Mouse (Mus musculus) myocyte (in vitro differentiated cells): ENCODE results near the gene Gm5108. TPM values are rescaled to one million over a fixed set of nuclear protein-coding genes. Genes with fewer than 3 reads are reported as not detected.

ENCODE experiments used
- H3K27me3 ChIP-seq: one replicate; pipeline ENCODE4 v1.6.1; 2011; ENCODE audit not compliant: control insufficient read depth, insufficient read depth, insufficient read length
- H3K36me3 ChIP-seq: one replicate; pipeline ENCODE4 v1.6.1; 2011; ENCODE audit not compliant: control insufficient read depth, insufficient read depth
- H3K4me2 ChIP-seq: one replicate; pipeline ENCODE4 v1.6.1; 2011; ENCODE audit warnings: low read depth, control low read depth
- H3K4me3 ChIP-seq: one replicate; pipeline ENCODE4 v1.5.1; 2011; ENCODE audit warnings: mild to moderate bottlenecking, control low read depth, moderate library complexity
- H3K79me2 ChIP-seq: one replicate; pipeline ENCODE4 v1.6.1; 2011; ENCODE audit not compliant: control insufficient read depth, insufficient read depth
- H3ac ChIP-seq: one replicate; pipeline ENCODE4 v1.6.1; 2011; ENCODE audit not compliant: control insufficient read depth, insufficient read length
- CEBPB ChIP-seq: IDR thresholded peaks from 2 replicates; pipeline ENCODE4 v1.6.1; 2011; ENCODE audit warnings: mild to moderate bottlenecking, moderate library complexity; ENCODE audit not compliant: poor library complexity, insufficient read depth, severe bottlenecking
- E2F4 ChIP-seq: IDR thresholded peaks from one replicate; pipeline ENCODE4 v1.6.1; 2011; ENCODE audit warnings: mild to moderate bottlenecking, control low read depth, moderate library complexity; ENCODE audit not compliant: insufficient read depth
- MAX ChIP-seq: IDR thresholded peaks from one replicate; pipeline ENCODE4 v1.6.1; 2011; ENCODE audit warnings: low read depth, mild to moderate bottlenecking, control low read depth
- MYOD1 ChIP-seq, 3 experiments: IDR thresholded peaks; one replicate each; pipeline ENCODE4 v1.6.1; 2011; ENCODE audit warnings: control low read depth in 2 of 3, low read depth in 2 of 3, mild to moderate bottlenecking in 2 of 3, moderate library complexity in 1 of 3; ENCODE audit not compliant: insufficient read length in 2 of 3, control insufficient read depth in 1 of 3
- MYOG ChIP-seq, 3 experiments: IDR thresholded peaks; one replicate each; pipeline ENCODE4 v1.6.1; 2011; ENCODE audit warnings: control low read depth in 2 of 3, low read depth in 2 of 3, mild to moderate bottlenecking in 2 of 3; ENCODE audit not compliant: insufficient read length in 2 of 3, control insufficient read depth in 1 of 3, insufficient read depth in 1 of 3
- POLR2A ChIP-seq: IDR thresholded peaks from one replicate; pipeline ENCODE4 v1.6.1; 2011; ENCODE audit warnings: low read depth, mild to moderate bottlenecking, control low read depth, moderate library complexity; ENCODE audit not compliant: insufficient read length
- POLR2AphosphoS2 ChIP-seq: IDR thresholded peaks from one replicate; pipeline ENCODE4 v1.6.1; 2011; ENCODE audit warnings: low read depth, control low read depth; ENCODE audit not compliant: insufficient read length
- REST ChIP-seq: IDR thresholded peaks from one replicate; pipeline ENCODE4 v1.6.1; 2011; ENCODE audit warnings: mild to moderate bottlenecking, control low read depth, moderate library complexity; ENCODE audit not compliant: insufficient read depth, insufficient read length
- SRF ChIP-seq: IDR thresholded peaks from one replicate; pipeline ENCODE4 v1.6.1; 2011; ENCODE audit warnings: low read depth; ENCODE audit not compliant: control insufficient read depth, insufficient read length
- TCF12 ChIP-seq: IDR thresholded peaks from one replicate; pipeline ENCODE4 v1.6.1; 2011; ENCODE audit warnings: mild to moderate bottlenecking, control low read depth; ENCODE audit not compliant: poor library complexity, insufficient read depth, severe bottlenecking
- TCF3 ChIP-seq: IDR thresholded peaks from one replicate; pipeline ENCODE4 v1.6.1; 2011; ENCODE audit warnings: low read depth, control low read depth; ENCODE audit not compliant: insufficient read length
- USF1 ChIP-seq: IDR thresholded peaks from one replicate; pipeline ENCODE4 v1.6.1; 2011; ENCODE audit warnings: low read depth, mild to moderate bottlenecking, control low read depth, moderate library complexity
- polyA plus RNA-seq: library from polyadenylated mRNA; unstranded; fragments of >200 nt; fragmentation: generic; extraction: Trizol; gene quantifications from one replicate; pipeline ENCODE4 v1.2.1, GENCODE M21; 2012; ENCODE audit warnings: missing spikeins

Gene Gm5108
- polyA plus RNA-seq: not detected

DNA sequence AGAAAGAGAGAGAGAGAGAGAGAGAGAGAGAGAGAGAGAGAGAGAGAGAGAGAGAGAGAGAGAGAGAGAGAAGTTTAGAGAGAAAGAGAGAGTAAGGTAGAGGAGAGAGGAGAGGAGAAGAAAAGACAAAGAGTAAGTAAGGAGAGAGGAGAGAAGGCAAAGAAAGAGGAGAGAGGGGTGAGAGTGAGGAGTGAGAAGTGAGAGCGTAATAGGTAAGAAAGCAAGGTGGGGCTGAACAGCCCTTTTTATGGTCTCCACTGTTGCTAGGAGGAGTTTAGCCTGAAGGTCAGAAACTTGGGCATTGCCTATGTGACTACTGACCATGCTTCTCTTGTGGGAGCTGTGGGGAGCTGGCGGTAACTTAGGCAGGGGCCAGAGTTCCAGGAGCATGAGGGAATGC is at the start of gene Gm5108:
Gene Gm5108 (plus strand): TSS at position 301 of the 400 bp plus-strand sequence.
- Histone ChIP-seq H3K27me3 (no peaks in the 10 kb centered on the region), H3K4me3 (no peak within 1 kb of the TSS), H3K4me2 (no peak within 1 kb of the TSS), H3ac (no peak within 1 kb of the TSS), H3K36me3 (no peaks in the 10 kb centered on the region), H3K79me2 (no peaks in the 10 kb centered on the region)
- TF ChIP-seq TCF12 (no peak), CEBPB (no peak), POLR2A (no peak), USF1 (no peak), MYOG (IDR thresholded peaks at IDR 0.05; ENCODE audit: control insufficient read depth in 1 of 3, insufficient read depth in 1 of 3, insufficient read length in 2 of 3, low read depth in 2 of 3) (no peak), E2F4 (no peak), TCF3 (no peak), MYOD1 (IDR thresholded peaks at IDR 0.05; ENCODE audit: control insufficient read depth in 1 of 3, insufficient read length in 2 of 3, low read depth in 2 of 3) (no peak), SRF (no peak), POLR2AphosphoS2 (no peak), MAX (no peak), REST (no peak)

DNA sequence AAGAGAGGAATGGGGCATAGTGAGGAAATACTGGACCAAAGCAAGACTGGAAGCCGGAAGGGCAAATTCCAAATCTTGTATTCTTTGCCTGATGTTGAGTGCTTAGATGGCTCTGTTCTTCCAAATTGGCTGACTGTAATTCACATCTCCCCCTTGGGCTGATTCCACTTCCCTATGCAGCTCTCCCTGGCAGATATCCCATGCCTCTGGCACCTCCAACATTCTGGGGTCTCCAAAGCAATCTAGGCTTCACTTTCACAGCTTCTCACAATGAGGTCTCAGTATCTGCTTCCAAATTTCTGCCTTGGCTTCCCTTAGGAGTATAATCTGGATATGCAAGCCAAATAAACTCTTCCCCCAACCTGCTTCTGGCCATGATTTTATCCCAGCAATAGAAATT is 42.5 kb upstream of the Gm5108 start:
- Histone ChIP-seq H3K79me2 (no peaks in the 10 kb centered on the region), H3ac (no peak overlapping the region), H3K4me2 (no peak overlapping the region), H3K27me3 (no peaks in the 10 kb centered on the region), H3K36me3 (no peaks in the 10 kb centered on the region), H3K4me3 (no peak overlapping the region)
- no peak for TF ChIP-seq POLR2A
- TF ChIP-seq CEBPB: no peak
- TF ChIP-seq MYOG (IDR thresholded peaks at IDR 0.05; ENCODE audit: control insufficient read depth in 1 of 3, insufficient read depth in 1 of 3, insufficient read length in 2 of 3, low read depth in 2 of 3): no peak
- no peak for TF ChIP-seq REST
- TF ChIP-seq TCF12: no peak
- TF ChIP-seq TCF3: no peak
- TF ChIP-seq E2F4: no peak
- no peak for TF ChIP-seq MAX
- TF ChIP-seq USF1: no peak
- no peak for TF ChIP-seq SRF
- TF ChIP-seq POLR2AphosphoS2: no peak
- no peak for TF ChIP-seq MYOD1 (IDR thresholded peaks at IDR 0.05; ENCODE audit: control insufficient read depth in 1 of 3, insufficient read length in 2 of 3, low read depth in 2 of 3)

DNA sequence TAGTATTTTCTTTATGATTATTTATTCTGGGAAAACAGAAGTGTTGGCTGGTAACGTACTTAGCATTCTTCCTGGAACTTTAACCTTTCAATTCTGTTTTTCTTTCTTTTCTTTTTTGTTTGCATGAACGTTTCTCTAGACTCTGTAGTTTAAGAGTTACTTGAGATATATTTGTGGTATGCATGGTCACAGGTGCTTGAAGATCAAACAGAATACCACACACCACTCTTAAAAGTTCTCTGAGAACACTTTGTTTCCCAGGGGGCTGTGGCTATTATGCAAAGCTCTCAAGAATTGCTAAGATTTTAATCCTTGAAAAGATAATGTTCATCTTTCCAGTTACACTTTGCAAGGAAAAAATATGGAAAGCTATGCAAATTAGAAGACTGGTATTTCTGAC is 36.9 kb upstream of the Gm5108 start:
- Histone ChIP-seq H3K36me3 (no peaks in the 10 kb centered on the region), H3ac (no peak overlapping the region), H3K79me2 (no peaks in the 10 kb centered on the region), H3K27me3 (no peaks in the 10 kb centered on the region), H3K4me3 (no peak overlapping the region), H3K4me2 (no peak overlapping the region)
- TF ChIP-seq E2F4 (no peak), TCF12 (no peak), CEBPB (no peak), POLR2A (no peak), REST (no peak), USF1 (no peak), MYOD1 (IDR thresholded peaks at IDR 0.05; ENCODE audit: control insufficient read depth in 1 of 3, insufficient read length in 2 of 3, low read depth in 2 of 3) (no peak), POLR2AphosphoS2 (no peak), MYOG (IDR thresholded peaks at IDR 0.05; ENCODE audit: control insufficient read depth in 1 of 3, insufficient read depth in 1 of 3, insufficient read length in 2 of 3, low read depth in 2 of 3) (no peak), MAX (no peak), SRF (no peak), TCF3 (no peak)

DNA sequence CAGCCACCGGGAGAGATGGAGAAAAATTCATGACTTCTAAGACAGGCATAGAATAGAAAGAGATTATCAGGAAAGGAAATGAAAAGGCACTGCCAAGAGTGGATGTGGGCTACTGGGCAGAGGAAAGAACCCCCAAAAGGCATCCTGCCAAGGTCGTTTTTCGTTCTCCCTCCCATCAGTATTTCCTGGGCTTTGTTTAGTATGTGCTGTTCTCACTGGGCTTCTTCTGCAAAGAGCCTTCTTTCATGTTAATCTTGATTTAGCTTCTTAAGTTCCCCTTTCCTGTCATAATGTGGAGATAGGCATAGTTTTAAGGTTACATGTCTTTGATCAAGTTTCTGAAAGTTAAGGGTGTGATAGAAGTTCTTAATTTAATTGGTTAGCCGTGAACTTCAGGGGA is 10.9 kb upstream of the Gm5108 start:
- TF ChIP-seq E2F4 (no peak), POLR2A (no peak)
- no peaks in the 10 kb centered on the region for H3K27me3 ChIP-seq
- H3K79me2 ChIP-seq: no peaks in the 10 kb centered on the region
- H3K36me3 ChIP-seq: no peaks in the 10 kb centered on the region
- no peak overlapping the region for H3K4me3 ChIP-seq
- H3K4me2 ChIP-seq: no peak overlapping the region
- no peak overlapping the region for H3ac ChIP-seq

DNA sequence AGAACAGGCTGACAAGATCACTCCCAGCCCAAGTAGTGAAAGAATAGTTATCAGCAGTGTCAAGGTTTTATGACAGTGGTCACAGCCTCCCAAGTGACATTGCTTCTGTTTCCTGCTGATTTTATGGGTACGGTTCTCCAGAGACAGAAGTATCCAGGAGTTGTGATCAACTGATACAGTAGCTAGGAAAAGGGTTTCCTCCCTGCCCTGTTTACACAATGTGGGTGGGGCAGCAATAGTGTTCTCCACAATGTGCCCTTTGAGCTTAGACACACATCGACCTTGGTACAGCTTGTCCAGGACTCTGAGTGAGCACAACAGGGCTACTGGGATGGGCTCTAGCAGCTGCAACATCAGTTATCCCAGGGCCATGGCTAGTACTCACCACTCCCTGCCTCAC is 9.8 kb upstream of the Gm5108 start:
- TF ChIP-seq POLR2A: no peak
- TF ChIP-seq TCF3: no peak
- TF ChIP-seq TCF12: no peak
- no peak for TF ChIP-seq MYOD1 (IDR thresholded peaks at IDR 0.05; ENCODE audit: control insufficient read depth in 1 of 3, insufficient read length in 2 of 3, low read depth in 2 of 3)
- no peak for TF ChIP-seq REST
- no peak for TF ChIP-seq USF1
- TF ChIP-seq MAX: no peak
- no peak for TF ChIP-seq CEBPB
- TF ChIP-seq E2F4: no peak
- TF ChIP-seq MYOG (IDR thresholded peaks at IDR 0.05; ENCODE audit: control insufficient read depth in 1 of 3, insufficient read depth in 1 of 3, insufficient read length in 2 of 3, low read depth in 2 of 3): no peak
- TF ChIP-seq SRF: no peak
- no peak for TF ChIP-seq POLR2AphosphoS2
- Histone ChIP-seq H3ac (no peak overlapping the region), H3K79me2 (no peaks in the 10 kb centered on the region), H3K4me2 (no peak overlapping the region), H3K36me3 (no peaks in the 10 kb centered on the region), H3K27me3 (no peaks in the 10 kb centered on the region), H3K4me3 (no peak overlapping the region)
